Mouse (Mus musculus): Measurements from ENCODE around the gene Iars2. TPM values are rescaled to one million over a fixed set of nuclear protein-coding genes. Genes with fewer than 3 reads are reported as not detected.

The Iars2 gene
- total and polyA plus RNA-seq, 3 experiments, result 39.9 to 43.9 TPM; not detected in 1

- Histone ChIP-seq H3K27me3 (ENCODE audit: control insufficient read depth in 1 of 2, insufficient read depth in 2 of 2, low read length in 2 of 2) (no peaks in the 10 kb centered on the region), H3K4me3 (ENCODE audit: control insufficient read depth in 1 of 2, insufficient read depth in 1 of 2, low read depth in 2 of 2, low read length in 2 of 2) (no peak overlapping the region), H3K27ac (ENCODE audit: control insufficient read depth, low read depth, low read length) (no peak overlapping the region), H3K9ac (ENCODE audit: control insufficient read depth, low read depth, low read length, poor library complexity, severe bottlenecking) (no peak overlapping the region), H3K79me2 (ENCODE audit: control insufficient read depth, insufficient read depth, low read length, poor library complexity) (no peaks in the 10 kb centered on the region), H3K36me3 (ENCODE audit: control insufficient read depth in 1 of 2, insufficient read depth in 2 of 2, low read length in 2 of 2) (peaks cover 0 to 15% of the 10 kb centered on the region in 2 experiments; a peak in 2 of 4 replicates), H3K9me3 (replicated peaks; ENCODE audit: insufficient read depth, low read length) (no peaks in the 10 kb centered on the region), H3K4me1 (ENCODE audit: control insufficient read depth in 1 of 2, insufficient read depth in 2 of 2, low read length in 2 of 2) (no peaks in the 10 kb centered on the region)
- TF ChIP-seq KAT2A (conservative IDR thresholded peaks at IDR 0.05; ENCODE audit: low read depth, low read length), result no peak
- no peak for TF ChIP-seq USF2 (IDR thresholded peaks at IDR 0.05; ENCODE audit: borderline replicate concordance in 1 of 2, insufficient read depth in 1 of 2, low read depth in 1 of 2, low read length in 2 of 2)
- TF ChIP-seq POLR2AphosphoS5 (IDR thresholded peaks at IDR 0.05; ENCODE audit: borderline replicate concordance, low read depth, low read length), result no peak
- no peak for TF ChIP-seq GABPA (IDR thresholded peaks at IDR 0.05; ENCODE audit: low read depth, low read length)
- no peak for TF ChIP-seq POLR2AphosphoS2 (IDR thresholded peaks at IDR 0.05; ENCODE audit: low read length)
- TF ChIP-seq ELF1 (IDR thresholded peaks at IDR 0.05; ENCODE audit: low read depth, low read length), result no peak
- TF ChIP-seq MXI1 (IDR thresholded peaks at IDR 0.05; ENCODE audit: low read depth, low read length), result no peak
- TF ChIP-seq GATA1 (IDR thresholded peaks at IDR 0.05; ENCODE audit: low read depth, low read length), result no peak
- TF ChIP-seq MAX (IDR thresholded peaks at IDR 0.05; ENCODE audit: low read length), result no peak
- DNase-seq (ENCODE audit: low read depth, low spot score), result no peak
Measured at GRCm38 (mm10) chr1:185280616-185281015, 48.6 kb downstream of the Iars2 start.

- DNase-seq (ENCODE audit: low read depth, low spot score), result no peak
- Histone ChIP-seq H3K79me2 (ENCODE audit: control insufficient read depth, insufficient read depth, low read length, poor library complexity) (no peaks in the 10 kb centered on the region), H3K9me3 (replicated peaks; ENCODE audit: insufficient read depth, low read length) (no peaks in the 10 kb centered on the region), H3K4me1 (ENCODE audit: control insufficient read depth in 1 of 2, insufficient read depth in 2 of 2, low read length in 2 of 2) (no peaks in the 10 kb centered on the region), H3K27ac (ENCODE audit: control insufficient read depth, low read depth, low read length) (no peak overlapping the region), H3K36me3 (ENCODE audit: control insufficient read depth in 1 of 2, insufficient read depth in 2 of 2, low read length in 2 of 2) (peaks cover 0 to 12% of the 10 kb centered on the region in 2 experiments; a peak in 2 of 4 replicates), H3K9ac (ENCODE audit: control insufficient read depth, low read depth, low read length, poor library complexity, severe bottlenecking) (no peak overlapping the region), H3K27me3 (ENCODE audit: control insufficient read depth in 1 of 2, insufficient read depth in 2 of 2, low read length in 2 of 2) (no peaks in the 10 kb centered on the region), H3K4me3 (ENCODE audit: control insufficient read depth in 1 of 2, insufficient read depth in 1 of 2, low read depth in 2 of 2, low read length in 2 of 2) (no peak overlapping the region)
- TF ChIP-seq POLR2AphosphoS2 (IDR thresholded peaks at IDR 0.05; ENCODE audit: low read length) (no peak), TBP (IDR thresholded peaks at IDR 0.05; ENCODE audit: low read depth, low read length) (no peak), MAZ (IDR thresholded peaks at IDR 0.05; ENCODE audit: low read depth, low read length) (no peak)
Measured at GRCm38 (mm10) chr1:185279288-185279687, 49.9 kb downstream of the Iars2 start.

GRCm38 (mm10) chr1:185277022-185277421, 52.2 kb downstream of the Iars2 start:
- Histone ChIP-seq H3K9me3 (replicated peaks; ENCODE audit: insufficient read depth, low read length) (no peaks in the 10 kb centered on the region), H3K79me2 (ENCODE audit: control insufficient read depth, insufficient read depth, low read length, poor library complexity) (no peaks in the 10 kb centered on the region), H3K27ac (ENCODE audit: control insufficient read depth, low read depth, low read length) (no peak overlapping the region), H3K4me3 (ENCODE audit: control insufficient read depth in 1 of 2, insufficient read depth in 1 of 2, low read depth in 2 of 2, low read length in 2 of 2) (no peak overlapping the region), H3K27me3 (ENCODE audit: control insufficient read depth in 1 of 2, insufficient read depth in 2 of 2, low read length in 2 of 2) (no peaks in the 10 kb centered on the region), H3K36me3 (ENCODE audit: control insufficient read depth in 1 of 2, insufficient read depth in 2 of 2, low read length in 2 of 2) (peaks cover 0 to 14% of the 10 kb centered on the region in 2 experiments; a peak in 2 of 4 replicates), H3K4me1 (ENCODE audit: control insufficient read depth in 1 of 2, insufficient read depth in 2 of 2, low read length in 2 of 2) (no peaks in the 10 kb centered on the region), H3K9ac (ENCODE audit: control insufficient read depth, low read depth, low read length, poor library complexity, severe bottlenecking) (no peak overlapping the region)
- TF ChIP-seq MXI1 (IDR thresholded peaks at IDR 0.05; ENCODE audit: low read depth, low read length) (no peak), MAZ (IDR thresholded peaks at IDR 0.05; ENCODE audit: low read depth, low read length) (no peak), TAL1 (IDR thresholded peaks at IDR 0.05; ENCODE audit: low read length) (no peak), POLR2AphosphoS2 (IDR thresholded peaks at IDR 0.05; ENCODE audit: low read length) (no peak), UBTF (IDR thresholded peaks at IDR 0.05; ENCODE audit: borderline replicate concordance, insufficient read depth, low read depth, low read length) (no peak), NELFE (IDR thresholded peaks at IDR 0.05; ENCODE audit: low read depth, low read length) (no peak), MYC (IDR thresholded peaks at IDR 0.05; ENCODE audit: low read depth, low read length) (no peak), POLR2A (IDR thresholded peaks at IDR 0.05; ENCODE audit: control insufficient read depth in 1 of 2, insufficient read depth in 1 of 2, low read depth in 1 of 2, low read length in 2 of 2, poor library complexity in 1 of 2) (no peak)
- DNase-seq (ENCODE audit: low read depth, low spot score), result no peak

All from MEL (cell line).